Mouse (Mus musculus): ENCODE results near the gene Fn3krp. TPM values are rescaled to one million over a fixed set of nuclear protein-coding genes. Genes with fewer than 3 reads are reported as not detected.

The Fn3krp gene
- 10 to 100 TPM; 16.1 to 19.5 TPM for total RNA-seq (2021)
- long read RNA-seq, experiment 1, partial matches to known transcripts, result 2 of 4 reads
- long read RNA-seq, experiment 1, other reads (novel, unspliced or antisense), result 0 of 4 reads
- long read RNA-seq, experiment 2, result 0 reads

DNA sequence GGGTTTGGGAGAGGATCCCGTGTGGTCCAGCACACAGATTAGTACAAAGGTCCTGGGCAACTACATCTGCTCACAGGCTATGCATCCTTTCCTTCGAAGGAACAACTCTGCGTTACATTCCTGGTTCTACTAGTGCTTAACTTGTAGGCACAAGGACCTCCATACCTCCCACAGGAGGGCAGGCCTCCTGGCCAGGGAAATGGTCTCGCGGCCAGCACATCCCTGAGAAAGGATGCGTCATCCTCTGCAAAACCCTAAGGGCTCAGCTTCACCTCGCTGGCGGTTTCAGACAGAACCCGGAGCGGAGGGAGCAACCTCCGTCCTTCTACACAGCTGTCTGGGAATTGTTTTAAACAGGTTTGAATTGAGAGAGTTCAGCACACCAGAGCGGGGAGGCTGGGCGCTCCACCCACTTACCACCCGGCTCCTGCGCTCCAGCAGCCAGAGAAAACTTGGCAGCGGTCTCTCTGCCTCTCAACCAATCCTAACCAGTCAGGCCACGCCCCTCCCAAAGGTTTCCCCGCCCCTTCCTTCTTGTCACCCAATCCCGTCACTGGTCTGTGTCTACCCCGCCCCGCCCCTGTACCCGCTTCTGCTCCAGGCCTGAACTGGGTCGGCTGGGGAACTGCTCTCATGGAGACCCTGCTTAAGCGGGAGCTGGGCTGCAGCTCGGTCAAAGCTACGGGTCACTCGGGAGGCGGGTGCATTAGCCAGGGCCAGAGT lies at the start of gene Fn3krp:
TSS of gene Fn3krp (plus strand) at position 572 of the 723 bp plus-strand sequence.
- peak; percentile 99 for DNase-seq

- DNase-seq, result no peak
Measured at GRCm38 (mm10) chr11:121373305-121373704, 47.9 kb upstream of the Fn3krp start.

DNA sequence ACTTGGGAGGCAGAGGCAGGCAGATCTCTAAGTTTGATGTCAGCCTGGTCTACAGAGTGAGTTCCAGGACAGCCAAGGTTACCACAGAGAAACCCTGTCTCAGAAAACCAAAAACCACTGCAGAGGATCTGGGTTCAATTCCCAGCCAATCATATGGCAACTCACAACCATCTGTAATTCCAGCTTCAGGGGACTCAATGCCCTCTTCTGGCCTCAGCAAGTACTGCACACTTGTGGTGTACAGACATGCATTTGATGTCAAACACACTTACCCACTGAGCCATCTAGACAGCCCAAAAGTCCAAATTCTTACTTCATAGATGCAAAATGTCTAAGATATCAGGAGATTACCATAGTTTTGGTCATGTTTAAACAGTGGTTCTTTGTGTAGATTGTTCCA lies 42.6 kb upstream of the Fn3krp start:
- no peak for DNase-seq

DNA sequence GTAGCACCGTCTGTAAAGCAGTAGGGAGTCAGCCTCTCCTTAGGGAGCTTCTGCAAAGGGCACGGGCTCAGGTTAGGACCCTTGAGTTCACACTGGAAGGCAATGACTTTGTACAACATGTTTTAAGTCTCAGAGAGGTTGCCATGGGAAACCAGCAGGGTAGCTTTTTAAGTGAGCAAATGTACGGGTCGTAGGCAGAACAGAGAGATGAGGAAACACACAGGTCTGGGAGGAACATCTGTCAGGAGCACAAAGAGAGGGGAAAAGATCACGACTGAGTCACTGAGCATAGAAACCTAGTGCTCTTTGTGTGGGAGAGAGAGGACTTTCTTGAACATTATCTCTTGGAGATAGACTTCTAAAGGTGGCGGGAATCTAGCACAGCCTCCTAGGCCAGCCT lies 40.9 kb upstream of the Fn3krp start:
- no peak for DNase-seq

DNA sequence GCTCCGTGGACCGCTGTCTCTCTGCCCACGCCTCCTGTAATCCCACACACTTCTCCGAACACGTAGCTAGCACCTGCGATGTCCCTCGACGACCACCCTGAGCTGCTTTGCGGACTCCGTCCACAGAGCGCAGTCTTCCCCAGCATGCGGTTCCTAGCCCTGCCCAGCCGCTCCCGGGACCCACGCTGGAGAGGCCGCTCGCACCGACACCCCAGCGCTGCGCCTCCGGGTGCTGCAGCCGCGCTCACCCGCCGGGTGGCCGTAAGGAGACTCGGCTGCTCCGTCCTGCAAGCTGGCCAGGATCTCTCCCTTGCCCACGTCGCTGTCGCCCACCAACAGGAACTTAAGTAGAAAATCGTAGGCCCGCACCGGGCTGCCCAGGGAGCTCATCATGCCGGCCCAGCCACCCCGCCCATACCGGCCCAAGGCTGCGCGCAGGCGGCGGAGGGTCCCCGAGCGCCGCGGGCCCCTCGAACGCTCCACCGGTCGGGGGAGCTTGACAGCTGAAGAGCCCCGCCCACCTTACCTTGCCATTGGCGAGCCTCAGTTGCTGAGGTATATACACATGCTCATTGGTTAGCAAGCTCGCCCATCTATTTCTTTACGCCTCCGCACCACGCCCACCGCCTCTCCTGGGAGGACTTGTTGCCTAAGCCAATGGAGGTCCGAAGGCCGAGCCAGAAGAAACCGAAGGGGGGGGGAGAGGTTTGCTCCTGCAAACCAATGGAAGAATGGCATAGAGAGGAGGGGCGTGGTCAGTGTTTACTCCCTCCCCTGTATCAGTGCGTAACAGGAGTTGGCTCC lies 33.2 kb upstream of the Fn3krp start, which contains the start of gene Rab40b:
TSS of gene Rab40b (minus strand) at position 502 of the 804 bp plus-strand sequence.
- peak; percentile 95 for DNase-seq

DNA sequence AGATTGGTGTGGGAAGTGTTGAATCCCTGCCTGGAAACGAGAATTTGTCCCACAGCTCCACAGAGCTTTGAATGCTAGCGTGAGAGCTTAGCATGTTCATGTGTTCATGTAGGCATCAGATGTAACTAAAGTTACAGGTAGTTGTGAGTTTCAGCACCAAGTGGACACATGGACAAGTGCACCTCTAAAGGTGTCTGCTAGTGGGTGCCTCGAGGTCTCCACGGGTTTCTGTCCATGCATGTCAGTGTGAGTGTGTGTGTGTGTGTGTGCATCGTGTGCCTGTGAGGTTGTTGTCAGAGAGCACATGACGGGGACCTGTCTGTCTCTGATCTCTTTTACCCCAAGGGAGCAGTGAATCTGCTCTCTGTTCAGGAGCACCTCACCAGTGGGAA lies 32.7 kb upstream of the Fn3krp start:
- DNase-seq, result no peak

GRCm38 (mm10) chr11:121390793-121391192 lies 30.4 kb upstream of the Fn3krp start:
- DNase-seq, result no peak

DNA sequence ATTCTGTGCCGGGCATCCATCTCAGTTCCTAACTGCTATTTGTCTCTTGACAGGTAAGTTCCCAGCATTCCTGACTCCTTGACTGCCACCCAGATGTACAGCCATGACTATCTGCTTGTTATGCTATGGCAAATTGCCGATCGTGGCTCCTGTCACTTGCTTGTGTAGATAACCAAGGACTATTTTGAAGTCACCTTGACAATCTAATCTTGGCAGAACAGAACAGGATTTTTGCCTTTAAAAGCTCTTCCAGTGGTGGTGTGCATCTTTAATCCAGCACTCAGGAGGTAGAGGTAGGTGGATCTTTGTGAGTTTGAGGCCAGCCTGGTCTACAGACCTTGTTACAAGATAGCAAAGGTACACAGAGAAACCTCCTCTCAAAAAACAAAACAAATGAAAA lies 28.8 kb upstream of the Fn3krp start:
- DNase-seq, result no peak

- no peak for DNase-seq
Measured at GRCm38 (mm10) chr11:121407366-121408155, 13.6 kb upstream of the Fn3krp start.

GRCm38 (mm10) chr11:121414762-121415161 lies 6.4 kb upstream of the Fn3krp start:
- no peak for DNase-seq

GRCm38 (mm10) chr11:121415351-121415750 lies 5.8 kb upstream of the Fn3krp start:
- DNase-seq, result no peak

DNA sequence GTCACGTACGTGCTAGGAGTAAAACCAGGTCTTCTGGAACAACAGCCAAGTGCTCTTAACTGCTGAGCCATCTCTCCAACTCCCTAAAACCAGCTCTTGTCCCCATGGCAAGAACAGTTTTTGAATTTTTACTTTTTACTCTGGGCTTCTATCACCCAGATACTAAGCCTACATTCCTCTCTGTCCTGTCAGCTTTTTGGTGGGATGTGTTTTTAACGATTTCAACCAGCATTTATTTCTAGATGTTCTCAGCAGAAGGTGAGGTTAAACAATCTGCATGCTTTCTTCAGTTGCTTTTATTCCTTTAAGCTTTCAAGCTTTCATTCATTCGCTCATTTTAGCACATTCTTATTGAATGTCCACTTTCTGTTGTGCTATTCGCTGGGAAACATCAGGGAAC lies 3.2 kb upstream of the Fn3krp start:
- no peak for DNase-seq

- DNase-seq, result no peak
Measured at GRCm38 (mm10) chr11:121418932-121419331, 2.3 kb upstream of the Fn3krp start.

DNA sequence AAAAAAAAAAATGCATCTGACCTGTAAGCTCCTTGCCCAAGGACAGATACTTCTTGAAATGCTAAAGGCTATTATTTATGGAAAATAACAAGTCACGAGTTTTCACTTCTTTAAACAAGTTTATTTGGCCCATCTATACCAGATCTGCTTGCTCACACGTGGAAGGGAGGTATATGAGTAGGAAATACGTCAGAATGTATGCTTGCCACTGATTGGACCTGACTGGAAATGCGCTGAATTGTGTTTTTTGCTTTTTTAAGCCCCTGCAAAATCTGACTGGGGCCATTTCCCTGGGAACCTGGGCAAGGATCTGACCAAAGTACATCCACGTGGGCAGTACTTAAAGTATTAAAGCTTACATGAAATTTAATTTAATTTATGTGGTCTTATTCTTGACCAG lies 822 bp upstream of the Fn3krp start:
- no peak for DNase-seq

GRCm38 (mm10) chr11:121421553-121422173 lies 462 bp downstream of the Fn3krp start:
- peak; percentile 47 for DNase-seq

DNA sequence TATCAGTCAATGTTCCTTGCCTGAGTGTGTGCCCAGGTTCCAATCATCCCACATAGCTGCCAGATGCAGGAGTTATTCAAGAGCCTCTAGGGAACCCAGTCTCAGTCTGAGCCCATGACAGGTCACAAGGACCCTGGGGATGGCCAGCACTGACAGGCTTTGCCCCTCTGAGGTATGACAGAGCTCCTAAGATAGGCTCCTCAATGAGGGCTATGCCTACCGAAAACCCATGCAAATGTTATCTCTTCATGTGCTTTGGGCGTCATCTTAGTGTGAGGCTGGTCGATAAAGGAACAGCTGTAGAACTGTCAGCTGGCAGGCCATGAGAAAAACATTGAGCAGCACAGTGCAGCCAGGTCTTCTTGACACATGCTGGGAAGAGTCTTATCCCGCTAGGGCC lies 12.2 kb downstream of the Fn3krp start:
- no peak for DNase-seq

- peak; percentile 94 for DNase-seq
Measured at GRCm38 (mm10) chr11:121434156-121435155, 13.3 kb downstream of the Fn3krp start, which contains the start of gene Fn3k. Gene Fn3k, plus strand, starts transcription at chr11:121434913.

GRCm38 (mm10) chr11:121437236-121437635 lies 16.0 kb downstream of the Fn3krp start:
- no peak for DNase-seq

- DNase-seq, result no peak
Measured at GRCm38 (mm10) chr11:121439686-121440292, 18.6 kb downstream of the Fn3krp start.

DNA sequence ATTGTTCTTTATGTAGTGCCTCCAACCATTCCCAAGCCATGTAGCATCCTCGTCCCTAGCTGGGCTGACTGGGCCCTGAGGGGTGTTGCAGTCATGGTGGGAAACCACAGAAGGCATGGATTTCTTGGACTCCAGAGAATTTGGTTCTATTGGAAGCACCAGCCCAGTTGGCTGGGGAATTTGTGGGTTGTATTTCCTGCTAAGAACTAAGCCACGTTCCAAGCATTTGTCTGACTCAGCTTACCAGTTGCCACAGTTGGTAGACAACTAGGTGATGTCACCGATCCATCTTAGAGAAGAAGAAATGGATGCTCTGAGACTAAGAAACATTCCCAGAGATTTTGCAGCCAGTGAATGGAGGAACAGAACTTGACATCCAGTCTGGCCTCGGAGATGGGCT lies 20.5 kb downstream of the Fn3krp start:
- no peak for DNase-seq
